Mouse (Mus musculus) midbrain, embryonic 15.5 days (tissue): ENCODE measurements around the gene Plekhg4. TPM values are rescaled to one million over a fixed set of nuclear protein-coding genes. Genes with fewer than 3 reads are reported as not detected.

Experiments
- ATAC-seq: fragments of 200-750 bp; cut with Nextera tagmentation; replicated peaks from 2 replicates; pipeline ENCODE4 v1.8.0; 2017; ENCODE audit warnings: moderate TSS enrichment
- H3K27ac ChIP-seq: fragments of 300-500 bp; sonication (generic); 2 replicates; pipeline ENCODE4 v1.5.1; 2015; ENCODE audit warnings: mild to moderate bottlenecking, inconsistent platforms
- H3K27me3 ChIP-seq: fragments of 300-500 bp; sonication (generic); replicated peaks from 2 replicates; pipeline ENCODE4 v1.6.1; 2015; ENCODE audit warnings: inconsistent platforms
- H3K36me3 ChIP-seq: fragments of 300-500 bp; sonication (generic); replicated peaks from 2 replicates; pipeline ENCODE4 v1.6.1; 2015; ENCODE audit warnings: inconsistent platforms
- H3K4me1 ChIP-seq: fragments of 300-500 bp; sonication (generic); 2 replicates; pipeline ENCODE4 v1.6.1; 2015; ENCODE audit warnings: inconsistent platforms
- H3K4me2 ChIP-seq: fragments of 300-500 bp; sonication (generic); 2 replicates; pipeline ENCODE4 v1.6.1; 2015; ENCODE audit warnings: inconsistent platforms, mild to moderate bottlenecking, moderate library complexity
- H3K4me3 ChIP-seq: fragments of 300-500 bp; sonication (generic); 2 replicates; pipeline ENCODE4 v1.5.1; 2015; ENCODE audit warnings: mild to moderate bottlenecking, inconsistent platforms
- H3K9ac ChIP-seq: fragments of 300-500 bp; sonication (generic); 2 replicates; pipeline ENCODE4 v1.6.1; 2015; ENCODE audit warnings: mild to moderate bottlenecking, inconsistent platforms
- H3K9me3 ChIP-seq: fragments of 300-500 bp; sonication (generic); 2 replicates; pipeline ENCODE4 v1.6.1; 2016; ENCODE audit warnings: inconsistent platforms
- WGBS: fragments of 180-500 bp; shearing (Covaris S2); methylation state at CpG from one replicate; pipeline ENCODE4 v1.1.7; 2015; ENCODE audit warnings: mixed read lengths; 5-methylcytosine and 5-hydroxymethylcytosine counted together
- polyA plus RNA-seq: library from polyadenylated mRNA; unstranded; fragments of >200 nt; fragmentation: Nextera tagmentation; extraction: Ambion mirVana; gene quantifications from 2 replicates; pipeline ENCODE4 v1.2.1, GENCODE M21; 2015

Plekhg4 gene
- polyA plus RNA-seq, 1 experiment from 2014 or later = 2.4 TPM

GRCm38 (mm10) chr8:105389096-105389495 lies 16.0 kb downstream of the Plekhg4 start:
- ATAC-seq = no peak

DNA sequence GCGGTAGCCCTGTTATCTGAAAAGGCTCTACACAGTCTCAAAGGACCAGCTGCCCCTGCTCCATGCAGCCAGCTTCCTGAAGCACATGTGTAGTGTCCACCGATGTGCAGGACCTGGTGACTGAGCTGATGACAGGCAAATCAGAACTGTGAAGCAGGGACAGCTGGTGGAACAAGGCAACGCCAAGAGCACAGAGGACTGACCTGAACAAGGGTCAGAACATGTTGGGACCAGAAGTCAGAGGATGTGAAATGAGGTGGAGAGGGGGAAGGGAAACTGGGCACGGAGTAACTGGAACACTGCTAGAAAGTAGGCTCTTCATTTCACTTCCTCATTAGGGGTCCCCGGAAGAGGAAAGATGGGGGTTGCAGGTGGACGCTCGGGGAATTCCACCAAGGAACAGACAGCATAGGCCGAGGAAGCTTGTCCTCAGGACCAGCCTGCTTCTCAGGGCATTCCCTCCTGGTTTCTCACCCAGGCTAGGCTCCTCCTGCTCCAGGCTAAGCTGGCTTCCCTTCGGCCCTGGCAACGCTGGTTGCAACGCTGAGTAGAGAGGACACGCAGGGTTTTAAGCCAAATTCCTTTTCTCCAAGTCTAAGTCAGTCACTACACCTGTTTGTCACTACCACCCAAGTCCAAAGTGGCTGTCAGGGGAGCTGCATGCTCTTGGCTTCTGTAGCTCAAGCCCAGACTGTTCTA lies 20.2 kb downstream of the Plekhg4 start:
- no peak overlapping the region for H3K4me3 ChIP-seq
- H3K4me1 ChIP-seq = no peaks in the 10 kb centered on the region
- WGBS = 88% methylated on average over 12 of the region's 12 CpGs
- ATAC-seq = no peak
- no peaks in the 10 kb centered on the region for H3K9me3 ChIP-seq
- H3K36me3 ChIP-seq = no peaks in the 10 kb centered on the region
- no peak overlapping the region for H3K4me2 ChIP-seq
- no peak overlapping the region for H3K27ac ChIP-seq
- H3K9ac ChIP-seq = no peak overlapping the region
- no peaks in the 10 kb centered on the region for H3K27me3 ChIP-seq

More at GRCm38 (mm10) chr8:105389096-105389495, 16.0 kb downstream of the Plekhg4 start:
- Histone ChIP-seq H3K4me3 (no peak overlapping the region), H3K27ac (no peak overlapping the region), H3K9me3 (no peaks in the 10 kb centered on the region), H3K27me3 (no peaks in the 10 kb centered on the region), H3K36me3 (no peaks in the 10 kb centered on the region), H3K9ac (no peak overlapping the region), H3K4me1 (no peaks in the 10 kb centered on the region), H3K4me2 (no peak overlapping the region)
- 83% methylated on average over 6 of the region's 6 CpGs for WGBS

DNA sequence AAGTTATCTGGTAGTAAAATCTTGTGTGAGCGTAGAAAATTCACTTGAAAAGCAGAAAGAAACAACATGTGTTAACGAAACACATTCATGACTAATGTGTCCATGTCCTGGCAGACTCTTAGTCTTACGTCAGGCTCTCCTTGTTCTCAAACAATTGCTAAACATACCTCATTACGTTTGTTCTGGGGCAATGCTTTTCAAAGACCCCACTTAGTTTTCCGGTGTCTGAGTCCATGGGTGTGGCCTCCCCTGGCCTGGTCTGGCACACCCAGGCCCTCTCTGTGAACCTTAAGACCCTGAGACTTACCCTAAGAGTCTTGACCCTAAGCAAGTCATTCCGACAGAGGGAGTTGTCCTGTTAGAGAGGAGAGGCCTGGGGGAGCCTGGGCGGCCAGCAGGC lies 20.8 kb downstream of the Plekhg4 start:
- no peak overlapping the region for H3K27ac ChIP-seq
- H3K4me3 ChIP-seq = no peak overlapping the region
- no peak for ATAC-seq
- WGBS = 72% methylated on average over 7 of the region's 7 CpGs
- no peaks in the 10 kb centered on the region for H3K36me3 ChIP-seq
- H3K4me2 ChIP-seq = no peak overlapping the region
- no peaks in the 10 kb centered on the region for H3K4me1 ChIP-seq
- no peaks in the 10 kb centered on the region for H3K27me3 ChIP-seq
- H3K9ac ChIP-seq = no peak overlapping the region
- no peaks in the 10 kb centered on the region for H3K9me3 ChIP-seq

DNA sequence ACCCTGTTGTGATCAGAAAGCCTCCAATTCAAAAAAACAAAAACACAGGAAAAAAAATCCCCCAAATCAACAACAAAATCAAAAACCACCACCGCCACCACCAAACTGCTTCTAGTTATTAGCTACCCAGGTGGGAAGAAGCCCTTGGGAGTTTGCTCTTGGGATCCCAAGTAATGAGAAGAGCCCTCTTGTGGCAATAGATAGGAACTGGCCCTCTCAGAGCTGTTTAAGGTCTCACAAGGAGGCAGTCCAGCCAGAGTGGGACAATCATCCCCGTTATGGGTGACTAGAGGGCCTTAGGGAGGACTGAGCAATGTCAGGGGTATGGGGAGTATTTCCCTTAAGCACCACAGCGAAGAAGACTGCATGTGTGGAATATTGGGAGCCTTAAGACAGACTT lies 24.7 kb downstream of the Plekhg4 start:
- no peak overlapping the region for H3K4me2 ChIP-seq
- H3K36me3 ChIP-seq = no peaks in the 10 kb centered on the region
- H3K27me3 ChIP-seq = no peaks in the 10 kb centered on the region
- 34% methylated on average over 3 of the region's 3 CpGs for WGBS
- no peaks in the 10 kb centered on the region for H3K4me1 ChIP-seq
- no peaks in the 10 kb centered on the region for H3K9me3 ChIP-seq
- H3K4me3 ChIP-seq = no peak overlapping the region
- no peak for ATAC-seq
- no peak overlapping the region for H3K9ac ChIP-seq
- no peak overlapping the region for H3K27ac ChIP-seq

- Histone ChIP-seq H3K9me3 (no peaks in the 10 kb centered on the region), H3K27ac (no peak overlapping the region), H3K4me2 (no peak overlapping the region), H3K4me3 (no peak overlapping the region), H3K36me3 (no peaks in the 10 kb centered on the region), H3K9ac (no peak overlapping the region), H3K4me1 (no peaks in the 10 kb centered on the region), H3K27me3 (no peaks in the 10 kb centered on the region)
- no peak for ATAC-seq
- 86% methylated on average over 5 of the region's 5 CpGs for WGBS
Measured at GRCm38 (mm10) chr8:105400016-105400415, 26.9 kb downstream of the Plekhg4 start.

DNA sequence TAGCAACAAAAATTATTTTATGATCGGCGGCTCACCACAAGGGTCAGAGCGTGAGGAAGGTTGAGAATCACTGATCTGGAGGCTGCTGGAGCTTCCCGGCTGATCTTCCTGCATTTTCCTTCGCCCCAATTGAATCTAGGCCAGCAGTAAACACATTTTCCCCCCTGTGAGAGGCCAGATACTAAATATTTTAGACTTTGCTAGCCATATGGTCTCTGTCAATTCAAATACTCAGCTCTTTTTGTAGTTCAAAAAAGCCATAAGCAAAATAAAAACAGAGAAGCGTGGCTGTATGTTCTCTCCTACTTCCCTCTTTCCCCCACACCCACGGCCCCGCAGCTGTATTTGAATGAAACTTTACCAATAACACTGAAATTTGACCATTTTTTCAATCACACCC lies 30.4 kb downstream of the Plekhg4 start:
- Histone ChIP-seq H3K9me3 (no peaks in the 10 kb centered on the region), H3K9ac (no peak overlapping the region), H3K4me1 (no peaks in the 10 kb centered on the region), H3K4me3 (no peak overlapping the region), H3K27ac (no peak overlapping the region), H3K36me3 (no peaks in the 10 kb centered on the region), H3K4me2 (no peak overlapping the region), H3K27me3 (no peaks in the 10 kb centered on the region)
- ATAC-seq = no peak
- WGBS = 87% methylated on average over 8 of the region's 8 CpGs

- Histone ChIP-seq H3K4me1 (no peaks in the 10 kb centered on the region), H3K9me3 (no peaks in the 10 kb centered on the region), H3K4me3 (no peak overlapping the region), H3K9ac (no peak overlapping the region), H3K4me2 (no peak overlapping the region), H3K27ac (no peak overlapping the region), H3K36me3 (no peaks in the 10 kb centered on the region), H3K27me3 (no peaks in the 10 kb centered on the region)
- ATAC-seq = no peak
- WGBS = 70% methylated on average over 1 of the region's 1 CpGs
Measured at GRCm38 (mm10) chr8:105404496-105404895, 31.4 kb downstream of the Plekhg4 start.

GRCm38 (mm10) chr8:105406416-105406815 lies 33.3 kb downstream of the Plekhg4 start:
- Histone ChIP-seq H3K4me2 (no peak overlapping the region), H3K4me1 (no peaks in the 10 kb centered on the region), H3K27me3 (no peaks in the 10 kb centered on the region), H3K36me3 (no peaks in the 10 kb centered on the region), H3K27ac (no peak overlapping the region), H3K9me3 (no peaks in the 10 kb centered on the region), H3K4me3 (no peak overlapping the region), H3K9ac (no peak overlapping the region)
- no peak for ATAC-seq
- WGBS = 68% methylated on average over 10 of the region's 10 CpGs

DNA sequence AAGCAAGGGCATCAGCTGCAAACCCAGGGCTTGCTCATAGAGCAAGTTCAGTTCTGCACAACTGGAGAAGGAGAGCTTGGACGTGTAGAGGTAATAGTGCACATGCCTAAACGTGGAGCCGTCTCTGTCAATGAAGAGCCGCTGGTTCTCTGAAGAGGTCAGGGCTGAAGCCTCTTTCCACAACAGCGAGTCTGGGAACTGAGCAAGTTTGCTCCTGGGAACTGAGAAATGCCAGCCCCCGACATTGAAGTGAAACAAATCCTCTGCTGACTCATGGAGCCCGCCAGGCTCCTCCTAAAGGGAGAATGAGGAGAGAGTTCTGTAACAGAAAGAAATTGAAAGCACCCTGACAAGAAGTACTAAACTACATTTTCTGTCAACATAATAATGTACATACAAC lies 35.3 kb downstream of the Plekhg4 start:
- no peak overlapping the region for H3K9ac ChIP-seq
- peaks cover 2% of the 10 kb centered on the region; the same call in 1 of the 2 replicates for H3K27me3 ChIP-seq
- 62% methylated on average over 7 of the region's 7 CpGs for WGBS
- H3K4me3 ChIP-seq = no peak overlapping the region
- no peaks in the 10 kb centered on the region for H3K9me3 ChIP-seq
- no peak overlapping the region for H3K27ac ChIP-seq
- H3K4me2 ChIP-seq = no peak overlapping the region
- peaks cover 3% of the 10 kb centered on the region for H3K4me1 ChIP-seq
- no peaks in the 10 kb centered on the region for H3K36me3 ChIP-seq
- ATAC-seq = no peak

DNA sequence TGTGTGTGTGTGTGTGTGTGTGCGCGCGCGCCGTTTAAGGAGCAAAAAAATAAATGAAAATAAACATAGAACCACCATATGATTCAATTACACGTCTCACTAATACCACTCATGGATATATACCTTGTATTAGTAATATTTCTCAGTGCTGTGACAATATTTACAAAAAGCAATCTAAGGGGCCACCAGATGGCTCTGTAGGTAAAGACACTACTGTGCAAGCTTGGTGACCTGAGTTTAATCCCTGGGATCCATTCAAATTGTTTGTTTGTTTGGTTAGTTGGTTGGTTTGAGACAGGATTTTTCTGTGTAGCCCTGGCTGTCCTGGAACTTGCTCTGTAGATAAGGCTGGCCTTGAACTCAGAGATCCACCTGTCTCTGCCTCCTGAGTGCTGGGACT lies 36.9 kb downstream of the Plekhg4 start:
- Histone ChIP-seq H3K4me2 (no peak overlapping the region), H3K27ac (no peak overlapping the region), H3K4me1 (peaks cover 11% of the 10 kb centered on the region), H3K27me3 (peaks cover 8% of the 10 kb centered on the region; the same call in 1 of the 2 replicates), H3K36me3 (no peaks in the 10 kb centered on the region), H3K4me3 (no peak overlapping the region), H3K9ac (no peak overlapping the region), H3K9me3 (no peaks in the 10 kb centered on the region)
- ATAC-seq = no peak
- 94% methylated on average over 6 of the region's 6 CpGs for WGBS

DNA sequence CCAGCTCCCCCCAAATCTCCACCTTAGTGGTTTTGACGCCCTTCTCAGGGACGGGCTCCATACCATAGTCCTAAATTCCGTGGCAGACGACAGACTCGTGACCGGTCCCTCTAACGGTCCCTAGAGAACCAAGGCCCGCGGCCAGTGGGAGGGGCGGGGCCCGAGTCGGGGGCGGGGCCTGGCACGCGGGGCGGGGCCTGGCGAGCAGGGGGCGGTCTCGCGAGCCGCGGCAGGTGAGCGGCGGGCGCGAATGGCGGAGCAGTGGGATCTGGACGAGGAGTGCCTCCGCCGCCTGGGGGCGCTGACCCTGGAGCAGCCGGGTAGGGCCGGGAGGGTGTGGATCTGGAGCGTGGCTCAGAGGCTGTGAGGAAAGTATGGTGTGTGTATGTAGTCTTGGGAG lies 40.3 kb downstream of the Plekhg4 start, which contains the start of the genes Kctd19 and Lrrc36:
Kctd19 (minus strand) TSS at position 112 of the 400 bp plus-strand sequence.
Lrrc36 (plus strand) TSS at position 181 of the 400 bp plus-strand sequence.
- Histone ChIP-seq H3K9ac (no peak within 1 kb of the TSS; the same call in 1 of the 2 replicates), H3K4me2 (peak within 1 kb of the TSS; percentile 64), H3K4me3 (peak within 1 kb of the TSS; percentile 34), H3K9me3 (no peaks in the 10 kb centered on the region), H3K27me3 (peaks cover 8% of the 10 kb centered on the region; the same call in 1 of the 2 replicates), H3K36me3 (no peaks in the 10 kb centered on the region), H3K4me1 (peaks cover 11% of the 10 kb centered on the region), H3K27ac (no peak within 1 kb of the TSS)
- under 1% methylated on average over 34 of the region's 34 CpGs for WGBS
- ATAC-seq = 0 out of 2 replicates have a peak, but pooled peaks have one; percentile 45

- 70% methylated on average over 2 of the region's 2 CpGs for WGBS
- no peak for ATAC-seq
- H3K4me3 ChIP-seq = no peak overlapping the region
Measured at GRCm38 (mm10) chr8:105418992-105419391, 45.9 kb downstream of the Plekhg4 start.

DNA sequence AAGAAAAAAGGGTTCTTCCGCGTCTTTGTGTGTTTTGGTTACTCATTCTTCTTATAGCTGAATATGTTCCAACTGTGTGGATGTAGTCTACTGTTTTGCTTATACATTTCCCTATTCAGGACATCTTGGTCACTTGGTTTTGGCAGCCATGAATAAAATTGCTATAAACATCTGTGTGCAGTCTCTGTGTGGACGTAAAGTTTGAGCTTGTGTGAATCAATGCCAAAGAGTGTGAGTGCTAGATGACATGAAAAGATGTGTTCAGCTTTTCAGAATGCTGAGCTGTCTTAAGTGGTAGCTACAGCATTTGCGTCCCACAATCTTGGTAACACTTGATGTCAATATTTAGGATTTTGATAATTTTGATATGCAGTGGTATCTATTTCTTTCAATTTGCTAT lies 46.7 kb downstream of the Plekhg4 start:
- H3K9ac ChIP-seq = no peak overlapping the region
- no peaks in the 10 kb centered on the region for H3K27me3 ChIP-seq
- WGBS = 93% methylated on average over 4 of the region's 4 CpGs
- H3K4me1 ChIP-seq = no peaks in the 10 kb centered on the region
- no peak overlapping the region for H3K27ac ChIP-seq
- ATAC-seq = no peak
- H3K9me3 ChIP-seq = no peaks in the 10 kb centered on the region
- H3K4me3 ChIP-seq = no peak overlapping the region
- H3K36me3 ChIP-seq = no peaks in the 10 kb centered on the region
- H3K4me2 ChIP-seq = no peak overlapping the region

More at GRCm38 (mm10) chr8:105418992-105419391, 45.9 kb downstream of the Plekhg4 start:
- H3K9me3 ChIP-seq = no peaks in the 10 kb centered on the region
- no peak overlapping the region for H3K4me2 ChIP-seq
- H3K27ac ChIP-seq = no peak overlapping the region
- H3K27me3 ChIP-seq = 0 out of 2 replicates have a peak, but pooled peaks cover 1% of the 10 kb centered on the region
- no peak overlapping the region for H3K9ac ChIP-seq
- 0 out of 2 replicates have a peak, but pooled peaks cover 2% of the 10 kb centered on the region for H3K4me1 ChIP-seq
- H3K36me3 ChIP-seq = no peaks in the 10 kb centered on the region
